Mouse (Mus musculus) naive thymus-derived CD4-positive, alpha-beta T cell, adult 2 months (primary cell): ENCODE data around the gene Gm44973.
"Not testable (repeated sequence)": the region's sequence is repeated elsewhere in the genome, so short reads cannot be mapped to it uniquely, and the experiment has no call there.

Experiments
- DNase-seq: peaks from one replicate; pipeline ENCODE4 v3.0.0-alpha.2; 2011; ENCODE audit warnings: low read depth

Gene Gm44973

GRCm38 (mm10) chr7:5052438-5052837 is 37.1 kb downstream of the Gm44973 start:
- DNase-seq, result peak; percentile 39

GRCm38 (mm10) chr7:5052931-5053343 is 37.6 kb downstream of the Gm44973 start:
- no peak for DNase-seq

DNA sequence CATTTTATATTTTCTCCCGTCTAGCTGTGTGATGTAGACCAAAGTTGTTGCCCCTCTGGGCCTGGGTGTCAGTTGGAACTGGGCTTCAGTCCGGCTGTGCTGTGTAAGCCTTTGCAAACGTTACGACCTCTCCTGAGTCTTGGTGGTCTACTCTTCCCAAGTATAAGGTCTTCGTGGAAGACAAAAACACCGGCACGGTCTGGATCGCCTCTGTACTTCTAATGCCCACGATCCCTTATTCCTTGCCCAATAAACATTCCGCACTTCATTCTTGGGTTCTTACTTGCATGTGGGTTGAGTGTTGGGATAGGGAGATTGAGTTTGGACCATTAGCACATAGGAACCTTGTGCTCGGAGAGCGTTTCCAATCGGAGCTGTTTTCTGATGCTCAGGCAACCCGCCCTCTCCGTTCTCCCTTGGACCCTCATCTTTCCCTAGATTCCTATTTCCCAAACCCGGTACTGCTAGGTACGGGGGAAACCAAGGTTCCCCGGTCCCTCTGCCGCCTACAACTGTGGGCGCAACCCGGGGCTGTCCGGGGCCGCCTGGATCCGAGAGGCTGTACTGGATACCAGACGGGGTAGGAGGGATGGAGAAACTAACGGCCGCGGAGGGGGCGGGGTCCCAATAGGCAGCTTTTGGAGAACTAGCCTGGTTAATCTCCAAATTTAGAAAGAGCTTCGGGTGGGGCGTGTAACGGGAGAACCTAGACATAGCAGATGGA is 38.3 kb downstream of the Gm44973 start:
- DNase-seq, result no peak

GRCm38 (mm10) chr7:5056651-5057263 is 41.5 kb downstream of the Gm44973 start:
- DNase-seq, result no peak

GRCm38 (mm10) chr7:5057381-5057780 is 42.1 kb downstream of the Gm44973 start:
- no peak for DNase-seq

DNA sequence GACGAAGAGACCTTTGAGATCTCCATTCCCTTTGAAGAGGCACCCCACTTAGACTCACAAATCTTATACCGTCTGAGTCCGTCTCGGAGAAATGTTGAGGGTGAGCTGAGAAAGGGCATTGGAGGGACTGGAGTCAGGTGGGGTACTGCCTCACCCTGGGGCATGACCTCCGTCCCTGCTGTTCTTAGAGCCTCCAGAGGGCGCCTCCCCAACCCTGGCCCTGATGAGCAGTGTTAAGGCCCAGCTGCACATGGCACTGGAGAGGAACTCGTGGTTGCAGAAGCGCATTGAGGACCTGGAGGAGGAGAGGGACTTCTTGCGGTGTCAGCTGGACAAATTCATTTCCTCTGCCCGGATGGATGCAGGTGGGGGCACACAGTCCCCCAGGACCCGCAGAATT is 42.5 kb downstream of the Gm44973 start:
- peak; percentile 48 for DNase-seq

GRCm38 (mm10) chr7:5058631-5059030 is 43.3 kb downstream of the Gm44973 start:
- no peak for DNase-seq

GRCm38 (mm10) chr7:5059421-5059820 is 44.1 kb downstream of the Gm44973 start:
- DNase-seq, result no peak

GRCm38 (mm10) chr7:5060239-5060731 is 45.0 kb downstream of the Gm44973 start:
- DNase-seq, result peak; percentile 80

DNA sequence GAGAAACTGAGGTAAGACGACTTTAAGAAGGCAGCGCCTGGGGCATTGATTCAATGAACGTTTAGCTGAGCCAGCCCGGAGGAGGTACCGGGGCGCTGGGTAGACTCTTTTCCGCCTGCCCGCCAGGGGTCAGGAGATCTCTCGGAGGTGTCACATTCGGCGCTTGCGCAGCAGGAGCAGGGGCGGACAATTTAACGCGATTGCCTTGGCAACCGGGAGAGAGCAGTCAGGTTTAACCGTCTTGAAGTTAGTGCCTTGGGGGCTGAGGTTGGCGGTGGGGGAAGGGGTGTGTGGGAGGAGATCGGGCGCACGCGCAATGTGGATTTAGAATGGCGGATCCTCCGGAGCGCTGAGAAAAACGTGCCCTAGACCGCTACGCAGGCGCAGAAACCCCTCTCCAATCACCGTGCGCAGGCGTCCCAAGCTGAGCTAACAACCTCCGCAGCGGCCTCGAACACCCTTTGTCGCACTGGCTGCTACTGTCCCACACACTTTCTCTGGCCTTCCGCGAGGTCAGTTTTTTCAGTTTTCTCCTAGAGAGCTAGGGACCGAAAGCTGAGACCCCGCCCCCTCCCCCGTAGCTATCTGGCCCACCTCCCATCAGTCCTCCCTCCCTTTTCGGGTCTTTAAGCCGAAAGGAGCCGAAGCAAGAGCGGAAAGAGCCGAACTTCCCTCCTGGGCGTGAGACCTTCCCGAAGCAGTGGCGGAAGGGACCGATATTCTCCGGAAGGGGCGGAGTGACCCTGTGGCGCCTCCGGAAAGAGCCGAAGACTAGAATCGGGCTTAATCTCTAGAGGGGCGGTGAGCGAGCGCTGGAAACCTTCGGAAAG is 45.9 kb downstream of the Gm44973 start:
- peak; percentile 99 for DNase-seq

DNA sequence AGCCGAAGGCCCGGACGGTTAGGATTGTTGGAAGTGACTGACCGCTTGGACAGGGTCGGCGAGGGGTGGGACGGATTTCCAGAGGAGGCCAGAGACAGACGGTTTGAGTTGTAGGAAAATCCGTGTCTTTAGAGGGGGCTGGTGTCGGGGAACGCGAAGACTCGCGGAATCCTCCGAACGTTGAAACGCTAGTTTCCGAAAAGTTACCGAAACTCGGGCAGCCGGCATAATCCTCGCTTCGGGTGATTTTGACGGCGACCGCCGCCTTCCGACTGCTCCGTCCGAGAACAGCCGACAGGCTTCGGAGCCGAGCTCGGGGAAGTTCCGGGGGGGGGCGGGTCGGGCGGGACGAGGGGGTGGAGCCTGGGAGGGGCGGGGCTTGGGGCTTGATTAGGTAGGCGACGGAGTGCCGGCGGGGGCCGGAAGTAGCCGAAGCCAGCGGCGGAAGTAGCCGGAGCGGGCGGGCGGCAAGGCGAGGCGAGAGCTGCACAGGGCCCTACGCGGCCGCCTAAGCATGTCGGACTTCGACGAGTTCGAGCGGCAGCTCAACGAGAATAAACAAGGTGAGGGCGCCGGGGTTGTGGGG is 46.6 kb downstream of the Gm44973 start, which contains the start of gene U2af2:
Gene U2af2 (plus strand): TSS at position 370 of the 586 bp plus-strand sequence.
- no peak for DNase-seq

GRCm38 (mm10) chr7:5062360-5063001 is 47.2 kb downstream of the Gm44973 start:
- DNase-seq, result peak; percentile 95

GRCm38 (mm10) chr7:5064886-5065285 is 49.6 kb downstream of the Gm44973 start:
- DNase-seq, result no peak

DNA sequence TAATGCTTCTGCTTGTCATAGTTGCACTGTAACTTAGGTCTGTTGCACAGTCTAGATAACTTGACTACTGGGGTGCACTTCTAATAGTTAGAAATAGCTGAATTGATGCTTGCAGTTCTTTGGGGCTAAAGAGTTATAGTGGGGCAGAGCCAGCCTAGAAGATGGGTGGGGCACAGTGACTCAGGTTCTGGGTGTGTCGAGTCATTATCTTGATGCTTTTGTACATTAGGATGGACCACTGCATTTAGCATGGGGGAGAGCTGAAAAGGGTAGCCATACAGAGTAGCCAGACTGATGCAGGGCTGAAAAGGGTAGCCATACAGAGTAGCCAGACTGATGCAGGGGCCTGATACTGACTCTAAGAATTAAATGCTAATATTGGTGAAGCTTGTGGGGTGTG is 58.3 kb downstream of the Gm44973 start:
- no peak for DNase-seq

DNA sequence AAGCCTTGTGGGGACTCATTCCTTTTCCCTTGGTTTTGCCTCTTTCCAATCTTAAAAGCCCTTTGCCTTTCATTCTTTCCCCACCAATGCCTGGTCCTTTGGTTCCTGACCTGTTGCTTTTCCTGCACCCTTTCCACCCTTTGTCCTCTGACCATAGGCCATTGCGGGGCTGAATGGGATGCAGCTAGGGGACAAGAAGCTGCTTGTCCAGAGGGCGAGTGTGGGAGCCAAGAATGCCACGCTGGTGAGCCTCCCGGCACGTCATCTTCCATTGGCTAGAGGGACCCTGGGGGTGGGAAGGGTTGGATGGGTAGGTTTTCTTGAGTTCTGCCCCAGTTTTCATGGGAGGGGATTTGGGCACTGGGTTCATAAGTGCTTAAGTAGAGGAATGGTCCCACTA is 59.7 kb downstream of the Gm44973 start:
- no peak for DNase-seq

GRCm38 (mm10) chr7:5076931-5077330 is 61.6 kb downstream of the Gm44973 start:
- DNase-seq, result no peak

- DNase-seq, result not testable (repeated sequence)
These were observed 64.2 kb downstream of the Gm44973 start for GRCm38 (mm10) chr7:5079365-5080009.

GRCm38 (mm10) chr7:5080010-5080751 is 64.9 kb downstream of the Gm44973 start, which contains the start of gene Epn1:
Epn1 (plus strand) TSS chr7:5080235.
- peak; percentile 97 for DNase-seq

DNA sequence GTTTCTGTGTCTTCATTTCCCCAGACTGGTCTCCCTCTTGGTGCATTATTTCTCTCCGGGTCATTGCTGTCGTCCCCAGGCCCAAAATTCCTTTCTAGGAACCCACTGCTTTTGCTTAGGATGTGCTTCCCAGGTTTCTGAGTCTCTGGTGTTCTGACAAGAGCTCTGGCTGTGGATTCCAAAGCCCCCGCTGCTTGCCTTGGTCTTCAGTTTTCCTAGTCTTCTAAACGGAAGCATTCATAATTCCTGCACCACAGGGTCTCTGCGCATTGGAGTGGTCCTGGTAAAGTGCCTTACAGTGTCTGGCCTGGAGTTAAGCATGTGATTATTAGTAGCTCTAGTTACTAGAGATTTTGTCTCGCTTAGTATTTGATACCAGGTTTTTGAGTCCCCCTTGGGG is 65.5 kb downstream of the Gm44973 start:
- DNase-seq, result no peak

GRCm38 (mm10) chr7:5081241-5081640 is 65.9 kb downstream of the Gm44973 start:
- no peak for DNase-seq
